Mouse (Mus musculus): ENCODE measurements around the gene Stambp.

- no peak for TF ChIP-seq CTCF (IDR thresholded peaks at IDR 0.05; ENCODE audit: borderline replicate concordance, insufficient read depth, low read length)
- TF ChIP-seq POLR2A (IDR thresholded peaks at IDR 0.05; ENCODE audit: low read depth, low read length) = no peak
Observed at GRCm38 (mm10) chr6:83548346-83548745, 24.2 kb downstream of the Stambp start.

Measured in embryonic fibroblast, embryonic 13.5 days (primary cell).